Mouse (Mus musculus) colon, adult 2 months (tissue): Measurements from ENCODE around the gene Ranbp2. TPM values are rescaled to one million over a fixed set of nuclear protein-coding genes. Genes with fewer than 3 reads are reported as not detected.

Experiments used
- polyA plus RNA-seq: library from polyadenylated mRNA; depleted of rRNA; stranded (reverse); fragments of >200 nt; gene quantifications from 2 replicates; pipeline ENCODE4 v1.2.3, GENCODE M21; 2012; rRNA removed

Gene Ranbp2
- polyA plus RNA-seq: 1.5 and 1.9 TPM in 2 replicates

DNA sequence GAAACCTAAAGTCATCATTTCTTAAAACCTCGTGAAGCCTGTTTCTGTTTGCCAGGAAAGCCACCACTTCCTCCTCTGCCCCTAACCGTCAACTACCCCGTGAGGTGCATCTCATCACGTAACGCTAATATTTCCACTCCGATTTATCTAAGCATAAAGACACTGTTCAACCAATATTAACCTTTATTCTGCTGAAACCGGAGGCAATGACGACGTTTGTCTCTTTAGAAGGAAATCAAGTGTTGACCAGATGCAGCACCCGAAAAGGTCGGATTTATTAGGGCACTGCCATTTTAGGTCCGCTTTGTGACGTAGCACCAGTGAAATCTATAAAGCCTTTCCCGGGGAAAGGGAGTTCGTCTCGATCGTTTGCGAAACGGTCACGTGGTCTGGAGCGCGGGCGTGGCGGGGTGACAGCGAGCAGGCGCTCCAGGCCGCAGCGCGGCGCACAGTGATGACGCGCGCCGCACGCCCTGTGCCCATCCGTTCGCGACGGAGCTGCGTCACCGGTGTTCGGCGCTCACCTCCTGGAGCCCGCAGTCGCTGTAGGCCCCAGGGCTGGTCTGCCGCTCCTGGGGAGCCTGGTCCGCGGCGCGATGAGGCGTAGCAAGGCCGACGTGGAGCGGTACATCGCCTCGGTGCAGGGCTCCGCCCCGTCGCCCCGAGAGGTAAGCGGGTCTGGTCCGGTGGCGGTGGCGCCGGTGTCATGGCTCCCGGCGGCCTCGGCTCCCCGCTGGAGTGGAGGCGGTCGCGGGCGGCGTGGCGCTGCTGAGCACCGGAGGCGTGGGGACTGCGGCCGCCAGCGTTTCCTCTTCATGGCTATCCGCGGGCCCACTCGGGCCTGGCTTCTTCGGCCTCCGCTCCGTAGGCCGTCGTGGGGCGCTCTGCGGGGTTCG is at the start of gene Ranbp2:
Gene Ranbp2 (plus strand): TSS at position 537 of the 896 bp plus-strand sequence.

DNA sequence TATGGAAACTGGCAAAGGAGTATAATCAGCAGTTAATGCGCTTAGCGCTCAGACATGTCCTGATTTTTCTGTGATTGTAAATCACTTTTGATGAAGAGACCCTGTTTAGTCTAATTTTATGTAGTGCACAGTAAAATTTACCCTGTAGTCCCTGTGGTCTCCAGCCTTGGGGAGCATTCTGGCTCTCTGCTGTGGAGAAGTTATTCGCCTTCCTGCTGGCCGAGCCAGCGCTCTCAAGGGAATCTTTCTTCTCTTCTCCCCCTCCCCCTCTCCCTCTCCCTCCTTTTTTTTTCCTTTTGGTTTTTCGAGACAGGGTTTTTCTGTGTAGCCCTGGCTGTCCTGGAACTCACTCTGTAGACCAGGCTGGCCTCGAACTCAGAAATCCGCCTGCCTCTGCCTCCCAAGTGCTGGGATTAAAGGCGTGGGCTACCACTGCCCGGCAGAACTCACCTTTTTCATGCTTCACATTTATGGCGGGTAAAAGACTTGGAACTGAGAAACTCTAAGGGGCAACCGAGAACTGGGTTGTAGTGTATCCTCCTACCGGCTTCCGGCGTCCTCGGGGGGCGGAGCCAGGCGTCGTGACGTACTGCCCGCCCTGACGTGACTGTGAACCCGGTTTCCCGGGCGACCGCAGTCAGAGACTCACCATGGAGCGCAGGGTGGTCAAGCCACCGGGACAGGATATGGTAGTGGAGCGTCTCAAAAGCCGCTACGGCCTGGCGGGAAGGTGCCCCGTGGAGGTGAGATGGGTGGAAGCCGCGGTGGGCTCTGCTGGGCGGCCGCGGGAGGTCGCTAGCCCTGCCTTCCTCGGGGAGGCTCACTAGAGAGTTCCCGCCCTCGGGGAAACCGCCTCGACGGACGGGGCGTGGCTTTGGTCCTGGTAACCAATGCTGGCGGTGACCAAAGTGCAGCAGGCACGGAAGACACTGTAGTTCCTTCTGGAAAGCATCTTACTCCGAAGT is 50.9 kb downstream of the Ranbp2 start, which contains the start of gene Ccdc138:
Gene Ccdc138 (plus strand): TSS at position 629 of the 965 bp plus-strand sequence.

Other genes starting within 250 kb of the Ranbp2 start
- gene AW822073, start 222.0 kb upstream of the Ranbp2 start, polyA plus RNA-seq: not detected in 2 replicates
- gene Duxf3, start 214.2 kb upstream of the Ranbp2 start, polyA plus RNA-seq: 0.07 TPM in 1 of 2 replicates, not detected in the other
- not detected in 2 replicates for gene Gm4981, start 210.2 kb upstream of the Ranbp2 start, polyA plus RNA-seq
- gene Gcc2, start 191.4 kb upstream of the Ranbp2 start, polyA plus RNA-seq: 8.9 and 12.7 TPM in 2 replicates
- 7.9 and 12.9 TPM in 2 replicates for gene Lims1, start 123.5 kb upstream of the Ranbp2 start, polyA plus RNA-seq
- gene Ccdc138, start 51.0 kb downstream of the Ranbp2 start, polyA plus RNA-seq: 0.17 and 0.38 TPM in 2 replicates
- gene Edar, start 228.7 kb downstream of the Ranbp2 start, polyA plus RNA-seq: 0.42 and 0.43 TPM in 2 replicates